Mouse (Mus musculus): ENCODE data around the gene Arrdc1. TPM values are rescaled to one million over a fixed set of nuclear protein-coding genes. Genes with fewer than 3 reads are reported as not detected.

The Arrdc1 gene
- polyA plus RNA-seq, 1 experiment, result 4.8 TPM

DNA sequence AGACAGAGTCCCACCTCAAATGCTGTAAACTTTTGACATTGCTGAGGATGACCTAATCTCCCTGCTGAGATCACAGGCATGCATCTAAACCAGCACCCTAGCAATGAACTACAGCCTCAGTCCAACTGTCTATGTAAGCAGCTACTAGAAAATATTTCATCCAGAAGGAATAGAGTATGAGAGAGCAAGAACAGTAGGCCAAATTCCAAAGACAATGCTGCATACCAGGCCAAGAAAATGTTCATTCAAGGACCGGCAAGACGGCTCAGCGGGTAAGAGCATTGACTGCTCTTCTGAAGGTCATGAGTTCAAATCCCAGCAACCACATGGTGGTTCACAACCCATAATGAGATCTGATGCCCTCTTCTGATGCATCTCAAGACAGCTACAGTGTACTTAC is 20.3 kb downstream of the Arrdc1 start:
- Histone ChIP-seq H3K4me2 (ENCODE audit: low read depth) (no peak overlapping the region), H3K27me3 (ENCODE audit: control insufficient read depth, insufficient read depth, insufficient read length) (no peaks in the 10 kb centered on the region), H3ac (ENCODE audit: control insufficient read depth, insufficient read length) (no peak overlapping the region), H3K4me3 (no peak overlapping the region), H3K36me3 (ENCODE audit: control insufficient read depth, insufficient read depth) (peaks cover 7% of the 10 kb centered on the region), H3K79me2 (ENCODE audit: control insufficient read depth, insufficient read depth) (peaks cover 92% of the 10 kb centered on the region)
- no peak for TF ChIP-seq POLR2AphosphoS2 (IDR thresholded peaks at IDR 0.05; ENCODE audit: insufficient read length, low read depth)
- no peak for TF ChIP-seq POLR2A (IDR thresholded peaks at IDR 0.05; ENCODE audit: insufficient read length, low read depth)
- TF ChIP-seq CEBPB (IDR thresholded peaks at IDR 0.05; ENCODE audit: insufficient read depth, poor library complexity, severe bottlenecking), result no peak
- TF ChIP-seq TCF3 (IDR thresholded peaks at IDR 0.05; ENCODE audit: insufficient read length, low read depth), result no peak
- no peak for TF ChIP-seq REST (IDR thresholded peaks at IDR 0.05; ENCODE audit: insufficient read depth, insufficient read length)
- TF ChIP-seq MYOD1 (IDR thresholded peaks at IDR 0.05; ENCODE audit: control insufficient read depth in 1 of 3, insufficient read length in 2 of 3, low read depth in 2 of 3), result no peak
- no peak for TF ChIP-seq TCF12 (IDR thresholded peaks at IDR 0.05; ENCODE audit: insufficient read depth, poor library complexity, severe bottlenecking)
- TF ChIP-seq E2F4 (IDR thresholded peaks at IDR 0.05; ENCODE audit: insufficient read depth), result no peak
- TF ChIP-seq USF1 (IDR thresholded peaks at IDR 0.05; ENCODE audit: low read depth), result no peak
- no peak for TF ChIP-seq SRF (IDR thresholded peaks at IDR 0.05; ENCODE audit: control insufficient read depth, insufficient read length, low read depth)
- TF ChIP-seq MAX (IDR thresholded peaks at IDR 0.05; ENCODE audit: low read depth), result no peak
- no peak for TF ChIP-seq MYOG (IDR thresholded peaks at IDR 0.05; ENCODE audit: control insufficient read depth in 1 of 3, insufficient read depth in 1 of 3, insufficient read length in 2 of 3, low read depth in 2 of 3)

DNA sequence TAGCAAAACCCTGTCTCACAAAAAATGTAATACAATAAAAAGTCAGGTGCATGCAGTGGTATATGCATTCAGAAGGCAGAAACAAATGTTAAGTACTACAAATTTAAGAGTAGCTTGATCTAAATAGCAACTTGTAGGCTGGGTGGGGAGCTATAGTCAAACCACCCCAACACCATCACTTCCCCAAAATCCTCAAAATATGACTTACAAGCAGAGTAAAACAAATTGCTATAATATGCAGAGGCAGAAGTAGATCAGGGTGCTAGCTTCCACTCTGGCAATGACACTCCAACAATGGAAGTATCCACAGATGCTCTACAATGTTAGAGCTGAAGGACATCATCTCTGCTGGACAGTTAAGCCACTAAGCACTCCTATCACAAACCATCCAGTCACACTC is 22.5 kb downstream of the Arrdc1 start:
- H3K79me2 ChIP-seq (ENCODE audit: control insufficient read depth, insufficient read depth), result peaks cover 99% of the 10 kb centered on the region
- TF ChIP-seq MYOD1 (IDR thresholded peaks at IDR 0.05; ENCODE audit: control insufficient read depth in 1 of 3, insufficient read length in 2 of 3, low read depth in 2 of 3), result no peak
- TF ChIP-seq TCF12 (IDR thresholded peaks at IDR 0.05; ENCODE audit: insufficient read depth, poor library complexity, severe bottlenecking), result no peak
- TF ChIP-seq POLR2AphosphoS2 (IDR thresholded peaks at IDR 0.05; ENCODE audit: insufficient read length, low read depth), result no peak
- no peak for TF ChIP-seq MYOG (IDR thresholded peaks at IDR 0.05; ENCODE audit: control insufficient read depth in 1 of 3, insufficient read depth in 1 of 3, insufficient read length in 2 of 3, low read depth in 2 of 3)
- no peak for TF ChIP-seq E2F4 (IDR thresholded peaks at IDR 0.05; ENCODE audit: insufficient read depth)
- TF ChIP-seq CEBPB (IDR thresholded peaks at IDR 0.05; ENCODE audit: insufficient read depth, poor library complexity, severe bottlenecking), result no peak
- TF ChIP-seq SRF (IDR thresholded peaks at IDR 0.05; ENCODE audit: control insufficient read depth, insufficient read length, low read depth), result no peak
- TF ChIP-seq USF1 (IDR thresholded peaks at IDR 0.05; ENCODE audit: low read depth), result no peak
- no peak for TF ChIP-seq REST (IDR thresholded peaks at IDR 0.05; ENCODE audit: insufficient read depth, insufficient read length)
- TF ChIP-seq POLR2A (IDR thresholded peaks at IDR 0.05; ENCODE audit: insufficient read length, low read depth), result no peak
- no peak for TF ChIP-seq MAX (IDR thresholded peaks at IDR 0.05; ENCODE audit: low read depth)
- TF ChIP-seq TCF3 (IDR thresholded peaks at IDR 0.05; ENCODE audit: insufficient read length, low read depth), result no peak
- no peak overlapping the region for H3K4me3 ChIP-seq
- H3K36me3 ChIP-seq (ENCODE audit: control insufficient read depth, insufficient read depth), result peaks cover 7% of the 10 kb centered on the region
- no peak overlapping the region for H3ac ChIP-seq (ENCODE audit: control insufficient read depth, insufficient read length)
- H3K27me3 ChIP-seq (ENCODE audit: control insufficient read depth, insufficient read depth, insufficient read length), result no peaks in the 10 kb centered on the region
- H3K4me2 ChIP-seq (ENCODE audit: low read depth), result no peak overlapping the region

DNA sequence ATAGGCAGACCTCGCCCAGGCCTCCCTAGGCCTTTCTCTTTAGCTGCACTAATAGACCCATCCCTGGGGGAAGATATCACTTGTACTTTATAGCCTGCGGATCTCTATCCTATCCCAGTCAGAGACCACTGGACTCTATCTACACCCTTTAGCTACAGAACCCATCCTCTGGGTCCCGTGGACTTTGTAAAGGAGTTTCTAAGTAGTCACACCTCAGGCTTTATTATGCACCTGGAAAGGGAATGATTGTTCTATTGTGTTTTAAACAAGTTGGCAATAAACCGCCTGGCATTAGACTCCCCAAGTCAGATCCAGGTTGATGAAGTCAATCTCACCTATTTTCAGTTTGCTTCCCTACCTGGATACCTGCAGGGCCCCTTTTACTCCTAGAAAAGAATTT is 22.9 kb downstream of the Arrdc1 start:
- peaks cover 99% of the 10 kb centered on the region for H3K79me2 ChIP-seq (ENCODE audit: control insufficient read depth, insufficient read depth)
- H3K36me3 ChIP-seq (ENCODE audit: control insufficient read depth, insufficient read depth), result peaks cover 7% of the 10 kb centered on the region
- H3K4me2 ChIP-seq (ENCODE audit: low read depth), result no peak overlapping the region
- H3ac ChIP-seq (ENCODE audit: control insufficient read depth, insufficient read length), result no peak overlapping the region
- no peak for TF ChIP-seq SRF (IDR thresholded peaks at IDR 0.05; ENCODE audit: control insufficient read depth, insufficient read length, low read depth)
- TF ChIP-seq USF1 (IDR thresholded peaks at IDR 0.05; ENCODE audit: low read depth), result no peak
- no peak for TF ChIP-seq TCF12 (IDR thresholded peaks at IDR 0.05; ENCODE audit: insufficient read depth, poor library complexity, severe bottlenecking)
- no peak for TF ChIP-seq MYOD1 (IDR thresholded peaks at IDR 0.05; ENCODE audit: control insufficient read depth in 1 of 3, insufficient read length in 2 of 3, low read depth in 2 of 3)
- no peak for TF ChIP-seq E2F4 (IDR thresholded peaks at IDR 0.05; ENCODE audit: insufficient read depth)
- no peak for TF ChIP-seq MYOG (IDR thresholded peaks at IDR 0.05; ENCODE audit: control insufficient read depth in 1 of 3, insufficient read depth in 1 of 3, insufficient read length in 2 of 3, low read depth in 2 of 3)
- no peak for TF ChIP-seq MAX (IDR thresholded peaks at IDR 0.05; ENCODE audit: low read depth)
- TF ChIP-seq TCF3 (IDR thresholded peaks at IDR 0.05; ENCODE audit: insufficient read length, low read depth), result no peak
- no peak for TF ChIP-seq POLR2A (IDR thresholded peaks at IDR 0.05; ENCODE audit: insufficient read length, low read depth)
- TF ChIP-seq POLR2AphosphoS2 (IDR thresholded peaks at IDR 0.05; ENCODE audit: insufficient read length, low read depth), result no peak
- no peak for TF ChIP-seq REST (IDR thresholded peaks at IDR 0.05; ENCODE audit: insufficient read depth, insufficient read length)
- no peak for TF ChIP-seq CEBPB (IDR thresholded peaks at IDR 0.05; ENCODE audit: insufficient read depth, poor library complexity, severe bottlenecking)
- H3K27me3 ChIP-seq (ENCODE audit: control insufficient read depth, insufficient read depth, insufficient read length), result no peaks in the 10 kb centered on the region
- no peak overlapping the region for H3K4me3 ChIP-seq

DNA sequence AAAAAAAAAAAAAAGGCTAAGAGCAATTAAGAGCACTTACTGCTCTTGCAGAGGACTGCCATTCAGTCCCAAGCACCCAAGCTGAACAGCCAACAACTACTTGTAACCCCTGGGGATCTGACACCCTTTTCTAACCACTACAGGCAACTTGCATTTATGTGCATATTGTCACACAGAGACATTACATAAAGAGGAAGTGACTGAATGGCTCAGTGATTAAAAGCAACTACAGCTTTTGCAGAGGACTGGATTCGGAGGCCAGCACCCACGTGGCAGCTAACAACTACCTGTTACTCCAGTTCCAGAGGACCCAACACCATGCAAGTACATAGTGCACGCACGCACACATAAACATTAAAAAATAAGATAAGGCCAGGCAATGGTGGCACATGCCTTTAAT is 24.6 kb downstream of the Arrdc1 start:
- no peaks in the 10 kb centered on the region for H3K27me3 ChIP-seq (ENCODE audit: control insufficient read depth, insufficient read depth, insufficient read length)
- no peak overlapping the region for H3K4me2 ChIP-seq (ENCODE audit: low read depth)
- H3K4me3 ChIP-seq, result no peak overlapping the region
- H3ac ChIP-seq (ENCODE audit: control insufficient read depth, insufficient read length), result no peak overlapping the region
- peaks cover 7% of the 10 kb centered on the region for H3K36me3 ChIP-seq (ENCODE audit: control insufficient read depth, insufficient read depth)
- H3K79me2 ChIP-seq (ENCODE audit: control insufficient read depth, insufficient read depth), result peaks cover 99% of the 10 kb centered on the region
- TF ChIP-seq SRF (IDR thresholded peaks at IDR 0.05; ENCODE audit: control insufficient read depth, insufficient read length, low read depth) (no peak), TCF12 (IDR thresholded peaks at IDR 0.05; ENCODE audit: insufficient read depth, poor library complexity, severe bottlenecking) (no peak), MYOD1 (IDR thresholded peaks at IDR 0.05; ENCODE audit: control insufficient read depth in 1 of 3, insufficient read length in 2 of 3, low read depth in 2 of 3) (no peak), POLR2AphosphoS2 (IDR thresholded peaks at IDR 0.05; ENCODE audit: insufficient read length, low read depth) (no peak), POLR2A (IDR thresholded peaks at IDR 0.05; ENCODE audit: insufficient read length, low read depth) (no peak), TCF3 (IDR thresholded peaks at IDR 0.05; ENCODE audit: insufficient read length, low read depth) (no peak), REST (IDR thresholded peaks at IDR 0.05; ENCODE audit: insufficient read depth, insufficient read length) (no peak), USF1 (IDR thresholded peaks at IDR 0.05; ENCODE audit: low read depth) (no peak), MYOG (IDR thresholded peaks at IDR 0.05; ENCODE audit: control insufficient read depth in 1 of 3, insufficient read depth in 1 of 3, insufficient read length in 2 of 3, low read depth in 2 of 3) (no peak), MAX (IDR thresholded peaks at IDR 0.05; ENCODE audit: low read depth) (no peak), CEBPB (IDR thresholded peaks at IDR 0.05; ENCODE audit: insufficient read depth, poor library complexity, severe bottlenecking) (no peak), E2F4 (IDR thresholded peaks at IDR 0.05; ENCODE audit: insufficient read depth) (no peak)
